Mouse (Mus musculus) gastrocnemius, postnatal 4 days (tissue): ENCODE measurements around the gene Cactin. TPM values are rescaled to one million over a fixed set of nuclear protein-coding genes. Genes with fewer than 3 reads are reported as not detected.

Experiments used
- DNase-seq, 2 experiments: peaks; one replicate each; pipeline ENCODE4 v3.0.0; 2021 to 2022; ENCODE audit warnings: low spot score in 2 of 2, mixed read lengths in 2 of 2
- microRNA-seq: library from miRNA; unstranded; fragments of <30 nt; microRNA quantifications from one replicate; pipeline ENCODE4 v1.2.0, GENCODE M21; 2021
- total RNA-seq, 2 experiments: library from RNA; stranded (reverse); gene quantifications; 2 replicates each; pipeline ENCODE4 v1.2.3; 2021

Cactin gene
- total RNA-seq, 2 experiments from 2014 or later = 17.8 to 18.3 TPM

DNA sequence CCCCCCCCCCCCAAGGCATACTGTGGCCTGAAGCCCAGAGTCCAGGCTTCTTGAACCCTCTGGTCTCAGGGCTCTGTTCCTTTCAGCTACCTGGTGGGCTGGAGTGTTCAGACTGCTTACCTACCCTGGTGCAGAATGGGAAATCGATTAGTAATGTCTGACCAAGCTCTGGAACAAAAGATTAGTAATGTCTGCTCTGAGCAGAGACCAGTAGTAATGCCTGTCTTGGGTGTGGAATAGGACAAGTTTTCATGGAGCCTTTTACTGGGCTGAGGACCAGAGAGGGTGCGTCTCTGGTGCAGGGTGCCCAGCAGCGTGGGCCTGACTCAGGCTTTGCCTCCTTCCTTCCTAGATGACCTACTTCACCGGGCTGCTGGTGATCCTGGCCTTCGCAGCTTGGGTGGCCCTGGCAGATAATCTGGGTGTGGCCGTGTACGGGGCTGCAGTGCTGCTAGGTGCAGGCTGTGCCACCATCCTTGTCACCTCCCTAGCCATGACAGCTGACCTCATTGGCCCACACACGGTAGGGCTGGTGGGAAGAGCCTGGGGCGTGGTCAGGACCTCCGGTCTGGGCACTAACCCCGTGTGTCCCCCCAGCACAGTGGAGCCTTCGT lies 41.5 kb downstream of the Cactin start:
- DNase-seq = no peak

DNA sequence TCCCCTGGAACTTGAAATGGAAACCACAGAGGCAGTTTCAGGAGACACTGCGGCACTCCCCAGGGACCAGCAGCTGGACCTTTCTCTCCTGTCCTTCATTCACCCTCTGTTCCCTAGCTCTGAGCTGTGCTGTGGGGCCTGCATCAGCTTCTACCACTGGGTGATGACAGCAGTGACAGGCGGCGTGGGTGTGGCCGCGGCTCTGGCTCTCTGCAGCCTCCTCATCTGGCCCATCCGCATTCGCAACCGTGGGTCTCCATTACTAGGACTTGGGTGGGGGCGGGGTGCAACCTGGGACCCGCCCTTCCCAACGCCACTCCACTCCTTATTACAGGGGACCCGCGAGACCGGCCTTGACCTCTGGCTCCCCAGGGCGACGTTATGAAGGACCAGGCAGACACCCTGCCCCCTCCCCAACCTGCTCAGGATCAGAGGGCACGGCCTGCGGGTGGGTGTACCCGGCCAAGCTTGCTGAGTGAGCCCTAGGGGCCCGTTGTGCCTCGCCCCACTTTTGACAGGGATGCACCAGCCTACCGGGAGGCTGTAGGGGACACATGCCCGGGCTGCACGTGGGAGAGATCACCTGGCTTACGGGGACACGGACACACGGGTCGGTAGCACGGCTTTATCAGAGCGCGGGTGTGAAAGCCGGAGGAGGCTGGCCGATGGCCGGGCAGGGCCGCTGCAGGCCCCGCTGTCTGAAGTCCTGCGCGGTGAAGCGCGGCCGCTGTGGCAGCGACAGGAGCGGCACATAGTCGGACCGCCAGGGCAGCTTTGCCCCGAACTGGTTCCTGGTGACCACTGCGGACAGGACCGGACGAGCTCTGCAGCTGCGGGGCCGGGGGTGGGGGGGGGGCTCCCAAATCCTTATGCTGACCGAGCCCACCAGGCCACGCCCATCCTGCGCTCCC lies 42.8 kb downstream of the Cactin start:
- no peak for DNase-seq

DNA sequence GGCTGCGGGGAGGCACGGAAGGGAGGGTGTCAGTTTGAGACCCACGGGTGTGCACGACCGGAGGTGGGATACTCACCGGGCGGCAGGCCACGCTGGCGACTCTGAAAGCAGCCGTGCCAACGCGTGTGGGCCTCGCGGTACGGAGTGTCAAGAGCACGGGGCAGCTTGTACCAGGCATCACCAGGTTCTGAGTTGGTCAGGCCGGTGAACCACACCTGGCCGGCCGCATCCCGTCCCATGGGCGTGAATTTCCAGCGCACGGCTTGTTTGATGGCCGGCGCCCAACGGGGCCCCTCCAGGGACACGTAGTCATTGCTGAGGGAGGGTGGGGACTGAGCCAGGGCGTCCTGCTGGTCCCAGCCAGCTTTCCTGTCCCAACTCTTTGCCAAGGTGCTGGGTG lies 43.8 kb downstream of the Cactin start:
- DNase-seq = no peak

DNA sequence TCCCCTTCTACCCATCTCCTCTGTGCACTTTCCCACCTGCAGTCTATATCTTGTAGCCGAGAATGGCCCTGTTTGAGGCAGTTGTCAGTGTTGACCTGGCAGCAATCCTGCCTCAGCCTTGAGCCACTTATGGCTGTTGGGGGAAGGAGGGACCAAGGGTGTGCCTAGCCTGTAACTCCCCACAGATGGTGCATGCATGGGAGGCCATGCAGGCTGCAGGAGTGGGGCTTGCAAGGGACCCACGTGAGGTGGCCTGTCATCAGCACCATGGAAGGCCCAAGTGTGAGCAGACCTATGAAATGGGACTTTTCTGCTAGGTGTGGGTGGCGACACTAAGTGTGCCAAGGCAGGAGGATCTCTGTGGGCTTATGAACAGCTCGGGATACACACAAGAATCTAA lies 44.2 kb downstream of the Cactin start:
- no peak for DNase-seq

DNA sequence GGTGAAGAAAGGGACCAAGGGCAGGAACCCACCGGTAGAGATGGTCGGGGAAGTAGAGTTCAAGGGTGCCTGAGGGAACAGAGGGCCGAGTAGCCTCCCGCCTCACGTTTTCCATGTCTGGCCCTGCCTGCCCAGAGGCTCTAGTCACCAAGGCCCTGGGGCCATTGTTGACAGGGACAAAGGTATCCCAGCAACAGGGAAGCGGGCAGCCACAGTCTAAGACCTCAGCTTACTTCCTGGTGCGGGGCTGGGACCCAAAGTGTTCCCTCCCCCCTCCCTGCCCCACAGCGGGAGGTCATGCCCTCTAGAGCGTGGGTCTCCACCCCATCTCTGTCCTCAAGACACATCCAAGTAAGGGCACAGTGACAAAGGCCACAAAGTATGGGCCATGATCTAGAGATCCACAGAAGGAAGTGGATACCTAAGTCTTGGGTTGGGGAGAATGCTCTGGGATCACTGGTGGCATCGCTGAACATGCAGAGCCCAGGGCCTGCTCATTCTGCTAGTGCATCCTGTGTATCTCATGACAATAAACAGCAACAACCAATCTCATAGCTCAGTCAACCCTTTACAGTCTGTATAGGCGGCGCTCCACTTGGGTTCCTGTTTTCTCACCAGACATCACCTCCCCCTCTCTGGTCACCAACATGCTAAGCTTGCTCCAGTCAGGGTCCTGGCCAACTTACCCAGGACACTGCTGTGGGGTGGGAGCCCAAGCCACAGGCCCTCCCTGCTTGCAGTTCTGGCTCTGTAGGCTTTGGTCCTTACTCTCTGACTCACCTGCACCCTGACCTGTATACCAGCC lies 45.0 kb downstream of the Cactin start, which contains the start of gene 4930404N11Rik:
4930404N11Rik (minus strand) TSS at position 145 of the 805 bp plus-strand sequence.
- DNase-seq = no peak

DNA sequence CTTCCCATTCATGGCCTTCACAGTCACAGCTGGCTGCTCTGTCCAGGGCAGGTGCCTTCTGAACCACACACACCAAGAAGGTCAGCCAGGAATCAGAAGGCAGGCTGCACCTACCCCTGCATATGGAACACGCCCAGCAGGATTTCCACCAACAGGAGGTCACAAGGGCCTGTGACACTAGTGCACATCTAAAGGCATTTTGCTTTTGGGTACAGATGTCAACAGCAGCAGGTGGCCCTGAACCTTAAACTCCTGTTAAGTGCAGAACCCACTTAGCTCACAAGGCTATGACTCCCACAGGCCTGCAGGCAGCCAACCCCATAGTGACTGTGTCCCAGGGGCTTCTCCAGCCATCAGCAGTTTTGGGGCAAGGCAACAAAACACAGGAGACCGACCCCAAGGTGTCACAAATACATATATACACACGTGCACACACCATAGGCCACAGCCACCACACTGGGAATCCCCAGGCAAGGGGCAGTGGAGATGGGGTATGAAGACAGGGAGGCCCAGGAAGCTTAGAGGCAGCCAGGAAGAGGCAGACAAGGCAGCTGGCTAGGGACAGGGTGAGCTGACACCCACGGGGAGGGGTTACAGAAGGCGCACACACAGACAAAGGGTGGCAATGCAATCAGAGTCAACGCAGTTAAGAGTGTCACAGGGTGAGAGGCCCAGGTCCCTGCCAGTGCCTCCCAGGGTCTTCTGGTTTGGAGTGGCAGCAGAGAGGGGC lies 45.7 kb downstream of the Cactin start:
- no peak for DNase-seq

DNA sequence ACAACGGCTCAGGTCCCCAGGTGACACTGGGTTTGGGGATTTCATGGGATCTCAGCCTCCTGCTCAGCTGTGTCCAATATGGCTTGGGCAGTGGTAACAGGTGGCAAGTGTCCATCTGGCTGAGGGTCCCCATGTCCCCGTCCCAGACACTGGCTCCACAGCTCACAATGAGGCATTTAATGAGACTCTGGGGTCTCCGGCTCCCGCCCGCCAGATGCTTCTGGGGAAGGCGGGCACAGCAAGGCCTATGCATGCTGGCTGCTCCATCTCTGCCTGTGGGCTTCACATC lies 46.2 kb downstream of the Cactin start:
- no peak for DNase-seq

DNA sequence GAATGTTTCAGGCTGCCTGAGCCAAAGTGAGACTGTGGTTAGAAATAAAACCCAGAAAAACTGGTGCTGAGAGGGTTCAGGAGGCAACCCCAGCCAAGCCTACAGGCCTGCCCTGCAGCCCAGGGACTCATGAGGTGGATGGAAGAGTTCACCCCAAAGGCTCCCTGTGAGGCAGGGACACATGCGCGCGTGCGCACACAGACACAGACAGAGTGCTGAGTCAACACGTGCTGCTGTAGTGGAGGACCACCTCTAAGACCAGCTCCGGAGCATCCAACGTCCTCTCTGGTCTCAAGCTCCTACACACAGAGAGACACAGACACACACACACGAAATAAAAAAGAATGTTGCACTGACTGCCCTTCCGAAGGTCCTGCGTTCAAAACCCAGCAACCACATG lies 54.4 kb downstream of the Cactin start:
- no peak for DNase-seq

Small RNA genes lying within 50 kb of the gene (microRNA-seq; reads per million reads assigned to microRNA genes)
- gene Mir3057 = 1.1 reads per million

Other genes starting within 250 kb of the Cactin start
- 1 to 10 TPM; 1.2 to 1.5 TPM for gene Creb3l3, start 222.2 kb upstream of the Cactin start, total RNA-seq
- gene Map2k2, start 215.2 kb upstream of the Cactin start, total RNA-seq = 100 to 1,000 TPM; 148 to 152 TPM
- 10 to 100 TPM; 37.7 to 42.0 TPM for gene Zbtb7a, start 185.9 kb upstream of the Cactin start, total RNA-seq
- gene Pias4, start 153.2 kb upstream of the Cactin start, total RNA-seq = 10 to 100 TPM; 22.1 to 22.5 TPM
- 1,000 to 10,000 TPM; 1,324 to 1,404 TPM for gene Eef2, start 144.5 kb upstream of the Cactin start, total RNA-seq
- gene Dapk3, start 138.1 kb upstream of the Cactin start, total RNA-seq = 10 to 100 TPM; 40.2 to 41.4 TPM
- not detected for gene 4930442H23Rik, start 137.3 kb upstream of the Cactin start, total RNA-seq
- 1 to 10 TPM; 1.2 to 1.5 TPM for gene Nmrk2, start 119.1 kb upstream of the Cactin start, total RNA-seq
- gene Atcay, start 90.3 kb upstream of the Cactin start, total RNA-seq = under 1 TPM; 0.08 to 0.12 TPM
- 1 to 10 TPM; 4.3 to 5.6 TPM for gene Zfr2, start 87.9 kb upstream of the Cactin start, total RNA-seq
- gene Matk, start 68.2 kb upstream of the Cactin start, total RNA-seq = under 1 TPM; 0.34 to 0.78 TPM
- gene Mrpl54, start 54.2 kb upstream of the Cactin start, total RNA-seq = 10 to 100 TPM; 90.0 to 97.6 TPM
- 10 to 100 TPM; 49.2 to 50.2 TPM for gene Apba3, start 54.1 kb upstream of the Cactin start, total RNA-seq
- gene Tjp3, start 29.5 kb upstream of the Cactin start, total RNA-seq = under 1 TPM; 0.25 to 0.44 TPM
- 10 to 100 TPM; 35.8 TPM for gene Pip5k1c, start 28.1 kb upstream of the Cactin start, total RNA-seq
- 1 to 10 TPM; 4.8 to 5.8 TPM for gene Tbxa2r, start 7.6 kb downstream of the Cactin start, total RNA-seq
- under 1 TPM; 0.66 to 0.86 TPM for gene Gipc3, start 22.2 kb downstream of the Cactin start, total RNA-seq
- 10 to 100 TPM; 46.2 to 58.6 TPM for gene Hmg20b, start 29.4 kb downstream of the Cactin start, total RNA-seq
- 1 to 10 TPM; 8.6 to 9.9 TPM for gene Mfsd12, start 36.4 kb downstream of the Cactin start, total RNA-seq
- 1 to 10 TPM; 1.7 to 1.8 TPM for gene 4930404N11Rik, start 44.7 kb downstream of the Cactin start, total RNA-seq
- gene Fzr1, start 57.4 kb downstream of the Cactin start, total RNA-seq = 10 to 100 TPM; 32.2 to 33.5 TPM
- 10 to 100 TPM; 48.1 to 48.5 TPM for gene Dohh, start 63.3 kb downstream of the Cactin start, total RNA-seq
- gene Gm48551, start 63.4 kb downstream of the Cactin start, total RNA-seq = 1 to 10 TPM in 1 of 2 experiments, under 1 TPM in 1; 0.70 to 1.5 TPM
- 1 to 10 TPM; 1.3 to 2.0 TPM for gene Gm48552, start 67.9 kb downstream of the Cactin start, total RNA-seq
- gene Smim24, start 71.9 kb downstream of the Cactin start, total RNA-seq = under 1 TPM; 0.91 to 0.98 TPM
- 100 to 1,000 TPM; 274 to 335 TPM for gene Nfic, start 134.5 kb downstream of the Cactin start, total RNA-seq
- gene Celf5, start 161.6 kb downstream of the Cactin start, total RNA-seq = under 1 TPM; 0.47 to 0.52 TPM
- gene Ncln, start 175.3 kb downstream of the Cactin start, total RNA-seq = 10 to 100 TPM; 59.3 to 61.3 TPM
- under 1 TPM; 0.37 to 0.54 TPM for gene S1pr4, start 179.0 kb downstream of the Cactin start, total RNA-seq
- gene Gna15, start 203.1 kb downstream of the Cactin start, total RNA-seq = 1 to 10 TPM; 1.1 to 1.8 TPM
- 10 to 100 TPM; 56.8 to 59.5 TPM for gene Gna11, start 224.1 kb downstream of the Cactin start, total RNA-seq
- gene Aes, start 238.4 kb downstream of the Cactin start, total RNA-seq = 100 to 1,000 TPM; 537 to 620 TPM